Mouse (Mus musculus) brain, embryonic 14.5 days (tissue): ENCODE results near the gene Spata13.

Experiments used
- CTCF ChIP-seq: fragments of 200-500 bp; IDR thresholded peaks from 2 replicates; pipeline ENCODE4 v1.5.1; 2012; ENCODE audit warnings: inconsistent platforms, mild to moderate bottlenecking, moderate library complexity, borderline replicate concordance; ENCODE audit not compliant: insufficient read depth, insufficient read length; ENCODE audit errors: extremely low read depth
- POLR2A ChIP-seq: fragments of 200-500 bp; IDR thresholded peaks from 2 replicates; pipeline ENCODE4 v1.6.1; 2012; ENCODE audit warnings: mild to moderate bottlenecking, inconsistent platforms, borderline replicate concordance; ENCODE audit not compliant: poor library complexity, insufficient read depth, insufficient read length, severe bottlenecking; ENCODE audit errors: extremely low read depth

- TF ChIP-seq POLR2A (no peak), CTCF (no peak)
Measured at GRCm38 (mm10) chr14:60739155-60739554, 105.4 kb downstream of the Spata13 start.
